Mouse (Mus musculus): ENCODE measurements around the gene Apom.

Apom gene

GRCm38 (mm10) chr17:35158850-35159593 lies 27.2 kb upstream of the Apom start:
- no peak for DNase-seq

- no peak for DNase-seq
Measured at GRCm38 (mm10) chr17:35157661-35158175, 25.9 kb upstream of the Apom start.

GRCm38 (mm10) chr17:35157254-35157653 lies 25.4 kb upstream of the Apom start:
- no peak for DNase-seq

GRCm38 (mm10) chr17:35156461-35157200 lies 24.8 kb upstream of the Apom start:
- DNase-seq = no peak

- no peak for DNase-seq
Measured at GRCm38 (mm10) chr17:35155451-35155850, 23.6 kb upstream of the Apom start.

GRCm38 (mm10) chr17:35154616-35155015 lies 22.8 kb upstream of the Apom start:
- no peak for DNase-seq

GRCm38 (mm10) chr17:35153931-35154330 lies 22.1 kb upstream of the Apom start:
- no peak for DNase-seq

- DNase-seq = no peak
Measured at GRCm38 (mm10) chr17:35153077-35153476, 21.2 kb upstream of the Apom start.

GRCm38 (mm10) chr17:35152121-35152520 lies 20.3 kb upstream of the Apom start:
- no peak for DNase-seq

- no peak for DNase-seq
Measured at GRCm38 (mm10) chr17:35147922-35148639, 16.2 kb upstream of the Apom start.

- no peak for DNase-seq
Measured at GRCm38 (mm10) chr17:35147348-35147747, 15.5 kb upstream of the Apom start.

GRCm38 (mm10) chr17:35146139-35146538 lies 14.3 kb upstream of the Apom start:
- no peak for DNase-seq

- DNase-seq = no peak
Measured at GRCm38 (mm10) chr17:35141971-35142370, 10.1 kb upstream of the Apom start.

GRCm38 (mm10) chr17:35140490-35140996 lies 8.7 kb upstream of the Apom start:
- no peak for DNase-seq

- DNase-seq = no peak
Measured at GRCm38 (mm10) chr17:35139269-35139668, 7.4 kb upstream of the Apom start.

- DNase-seq = no peak
Measured at GRCm38 (mm10) chr17:35135591-35136320, 3.9 kb upstream of the Apom start.

- peak; percentile 97 for DNase-seq
Measured at GRCm38 (mm10) chr17:35134801-35135590, 3.1 kb upstream of the Apom start, which contains the start of gene Bag6. TSS of gene Bag6 (plus strand) at chr17:35135178.

GRCm38 (mm10) chr17:35133517-35133916 lies 1.7 kb upstream of the Apom start:
- DNase-seq = no peak

GRCm38 (mm10) chr17:35132174-35132560 lies 317 bp upstream of the Apom start:
- DNase-seq = no peak

- no peak for DNase-seq
Measured at GRCm38 (mm10) chr17:35131038-35131437, 812 bp downstream of the Apom start.

GRCm38 (mm10) chr17:35128996-35129395 lies 2.9 kb downstream of the Apom start:
- no peak for DNase-seq

- no peak for DNase-seq
Measured at GRCm38 (mm10) chr17:35127017-35127416, 4.8 kb downstream of the Apom start.
